Mouse (Mus musculus) B cell, adult 67 days (primary cell): ENCODE results near the gene Serpina1a. TPM values are rescaled to one million over a fixed set of nuclear protein-coding genes. Genes with fewer than 3 reads are reported as not detected.

ENCODE experiments used
- total RNA-seq, 2 experiments: library from RNA; stranded (reverse); gene quantifications; 4 replicates each; pipeline ENCODE4 v1.2.4; 2023

Gene Serpina1a
- total RNA-seq: not detected

DNA sequence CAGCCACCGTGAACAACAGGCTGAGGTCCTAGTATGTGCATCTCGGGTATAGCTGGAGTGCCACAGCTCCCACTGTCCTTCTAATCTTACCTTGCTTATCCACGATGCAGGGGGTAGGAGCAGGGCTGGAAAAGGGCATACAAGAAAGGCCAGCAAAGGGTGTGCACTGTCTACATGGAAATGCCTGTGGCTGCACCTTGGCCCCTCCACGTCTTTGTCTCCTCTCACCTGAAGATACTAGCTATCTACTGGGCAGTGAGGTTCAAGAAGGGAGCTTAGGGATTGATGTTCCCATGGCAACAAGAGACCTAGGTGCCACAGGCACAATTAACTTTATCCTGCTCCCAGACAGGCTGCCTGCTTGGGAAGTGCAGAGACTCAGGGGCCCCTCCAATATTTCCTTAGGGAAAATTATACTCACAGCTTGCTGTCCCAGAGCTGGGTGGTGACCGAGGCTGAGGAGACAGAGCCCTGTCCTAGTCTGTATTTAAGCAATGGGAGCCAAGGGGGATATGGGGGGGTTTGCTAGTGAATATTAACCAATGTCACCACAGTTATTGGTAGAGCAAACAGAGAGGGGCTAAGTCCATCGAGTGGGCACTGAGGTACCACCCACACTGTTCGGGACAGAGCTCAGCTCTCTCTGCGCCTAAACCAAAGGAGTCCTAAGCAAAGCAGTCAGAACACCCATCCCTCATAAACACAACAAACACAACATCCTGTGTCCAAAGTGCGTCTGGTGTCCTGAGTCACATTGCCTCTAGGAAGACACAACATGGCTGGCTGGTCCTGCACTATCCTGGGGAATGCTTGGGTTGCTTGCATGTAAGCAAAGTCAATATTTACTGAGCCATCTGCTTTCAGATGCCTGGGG, at the start of gene Serpina1a:
Gene Serpina1a (minus strand): TSS at position 462 of the 874 bp plus-strand sequence.

DNA sequence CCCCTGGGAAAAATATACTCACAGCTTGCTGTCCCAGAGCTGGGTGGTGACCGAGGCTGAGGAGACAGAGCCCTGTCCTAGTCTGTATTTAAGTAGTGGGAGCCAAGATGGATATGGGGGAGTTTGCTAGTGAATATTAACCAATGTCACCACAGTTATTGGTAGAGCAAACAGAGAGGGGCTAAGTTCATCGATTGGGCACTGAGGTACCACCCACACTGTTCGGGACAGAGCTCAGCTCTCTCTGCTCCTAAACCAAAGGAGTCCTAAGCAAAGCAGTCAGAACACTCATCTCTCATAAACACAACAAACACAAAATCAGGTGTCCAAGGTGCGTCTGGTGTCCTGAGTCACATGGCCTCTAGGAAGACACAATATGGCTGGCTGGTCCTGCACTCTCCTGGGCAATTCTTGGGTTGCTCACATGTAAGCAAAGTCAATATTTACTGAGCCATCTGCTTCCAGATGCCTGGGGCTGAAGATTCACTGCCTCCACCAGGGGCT, 41.5 kb upstream of the Serpina1a start, which contains the start of gene Serpina1c:
Gene Serpina1c (minus strand): TSS at position 51 of the 504 bp plus-strand sequence.

DNA sequence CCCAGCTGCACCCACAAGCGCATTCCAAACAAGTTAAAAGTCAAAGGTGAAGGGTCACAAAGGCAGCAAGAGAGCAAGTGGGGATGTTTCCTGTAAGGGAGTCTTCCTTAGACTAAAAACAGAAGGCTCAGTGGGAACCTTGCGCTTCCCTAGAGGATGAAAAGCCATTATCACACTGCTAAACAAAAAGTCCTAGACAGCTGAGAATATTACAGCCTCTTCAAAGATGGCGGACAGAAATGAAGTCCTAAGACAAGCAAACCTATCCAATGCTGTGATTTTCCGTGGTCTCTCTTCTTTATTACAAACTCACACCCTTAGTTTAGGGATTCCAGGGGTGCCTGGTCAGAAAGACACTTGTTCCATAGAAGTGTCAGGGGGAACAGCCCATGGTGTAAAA, 33.1 kb downstream of the Serpina1a start, which contains the start of gene Serpina1b:
Gene Serpina1b (minus strand): TSS at position 101 of the 400 bp plus-strand sequence.

Other genes starting within 250 kb of the Serpina1a start
- not detected for gene Serpina10, start 232.1 kb downstream of the Serpina1a start, total RNA-seq
- gene Serpina6, start 206.3 kb downstream of the Serpina1a start, total RNA-seq: not detected
- gene Serpina16, start 187.4 kb downstream of the Serpina1a start, total RNA-seq: not detected
- gene Serpina1f, start 168.0 kb downstream of the Serpina1a start, total RNA-seq: not detected
- gene Serpina1d, start 90.0 kb downstream of the Serpina1a start, total RNA-seq: not detected
- gene Serpina1b, start 33.2 kb downstream of the Serpina1a start, total RNA-seq: not detected
- gene Serpina1c, start 41.3 kb upstream of the Serpina1a start, total RNA-seq: not detected
- not detected for gene Serpina1e, start 95.4 kb upstream of the Serpina1a start, total RNA-seq
- not detected for gene Serpina11, start 126.4 kb upstream of the Serpina1a start, total RNA-seq
- not detected for gene Serpina9, start 150.2 kb upstream of the Serpina1a start, total RNA-seq
- not detected for gene Serpina12, start 180.9 kb upstream of the Serpina1a start, total RNA-seq
- not detected for gene Serpina5, start 237.6 kb upstream of the Serpina1a start, total RNA-seq
- gene Serpina3a, start 249.2 kb upstream of the Serpina1a start, total RNA-seq: not detected